Mouse (Mus musculus): ENCODE data around the gene Fbxo11. TPM values are rescaled to one million over a fixed set of nuclear protein-coding genes. Genes with fewer than 3 reads are reported as not detected.
A peak's percentile ranks its signal among the peaks of the same experiment; 100 is the strongest.
"Not testable (repeated sequence)": the region's sequence is repeated elsewhere in the genome, so short reads cannot be mapped to it uniquely, and the experiment has no call there.

Fbxo11 gene
- polyA plus RNA-seq, 1 experiment from 2014 or later = 18.0 TPM

- no peak overlapping the region for H3K4me3 ChIP-seq
- H3K27me3 ChIP-seq (ENCODE audit: low read depth, poor library complexity, severe bottlenecking) = no peaks in the 10 kb centered on the region
- no peak overlapping the region for H3K27ac ChIP-seq
- H3K36me3 ChIP-seq = peaks cover 98% of the 10 kb centered on the region
- DNase-seq (ENCODE audit: low spot score) = no peak
- H3K9me3 ChIP-seq (replicated peaks) = no peaks in the 10 kb centered on the region
- WGBS = 66% methylated on average over 4 of the region's 4 CpGs
- H3K4me1 ChIP-seq = no peaks in the 10 kb centered on the region
Observed at GRCm38 (mm10) chr17:87983313-87983712, 81.8 kb downstream of the Fbxo11 start.

GRCm38 (mm10) chr17:87982112-87982511, 83.0 kb downstream of the Fbxo11 start:
- Histone ChIP-seq H3K27ac (no peak overlapping the region), H3K9me3 (replicated peaks) (no peaks in the 10 kb centered on the region), H3K4me3 (no peak overlapping the region), H3K27me3 (ENCODE audit: low read depth, poor library complexity, severe bottlenecking) (no peaks in the 10 kb centered on the region), H3K4me1 (0 out of 2 replicates have a peak, but pooled peaks cover 3% of the 10 kb centered on the region), H3K36me3 (peaks cover 98% of the 10 kb centered on the region)
- DNase-seq (ENCODE audit: low spot score) = no peak
- 86% methylated on average over 3 of the region's 3 CpGs for WGBS

DNA sequence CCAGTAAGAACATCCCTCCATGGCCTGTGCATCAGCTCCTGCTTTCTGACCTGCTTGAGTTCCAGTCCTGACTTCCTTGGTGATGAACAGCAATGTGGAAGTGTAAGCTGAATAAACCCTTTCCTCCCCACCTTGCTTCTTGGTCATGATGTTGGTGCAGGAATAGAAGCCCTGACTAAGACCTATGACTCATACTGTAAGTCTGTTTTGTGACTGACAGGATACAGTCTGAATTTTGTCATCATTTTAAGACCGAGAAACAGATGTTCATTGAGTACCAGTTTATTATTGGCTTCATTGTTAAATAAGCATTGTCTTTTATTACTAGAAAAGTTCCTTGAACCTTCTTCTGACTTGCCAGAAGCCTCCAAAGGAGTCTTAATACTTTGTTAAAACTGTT, 85.4 kb downstream of the Fbxo11 start:
- not testable (repeated sequence) for H3K27ac ChIP-seq; H3K27me3 ChIP-seq (ENCODE audit: low read depth, poor library complexity, severe bottlenecking); DNase-seq (ENCODE audit: low spot score); H3K4me3 ChIP-seq; H3K9me3 ChIP-seq (replicated peaks)
- peaks cover 82% of the 10 kb centered on the region for H3K36me3 ChIP-seq
- 89% methylated on average over 1 of the region's 1 CpGs for WGBS
- peaks cover 11% of the 10 kb centered on the region for H3K4me1 ChIP-seq

- not testable (repeated sequence) for H3K27me3 ChIP-seq (ENCODE audit: low read depth, poor library complexity, severe bottlenecking); H3K27ac ChIP-seq; H3K9me3 ChIP-seq (replicated peaks); DNase-seq (ENCODE audit: low spot score)
- Histone ChIP-seq H3K4me1 (peaks cover 16% of the 10 kb centered on the region), H3K36me3 (peaks cover 55% of the 10 kb centered on the region), H3K4me3 (0 out of 2 replicates have a peak overlapping the region, but pooled peaks have one; percentile 100)
- WGBS = 86% methylated on average over 4 of the region's 4 CpGs
Observed at GRCm38 (mm10) chr17:87976927-87977326, 88.2 kb downstream of the Fbxo11 start.

DNA sequence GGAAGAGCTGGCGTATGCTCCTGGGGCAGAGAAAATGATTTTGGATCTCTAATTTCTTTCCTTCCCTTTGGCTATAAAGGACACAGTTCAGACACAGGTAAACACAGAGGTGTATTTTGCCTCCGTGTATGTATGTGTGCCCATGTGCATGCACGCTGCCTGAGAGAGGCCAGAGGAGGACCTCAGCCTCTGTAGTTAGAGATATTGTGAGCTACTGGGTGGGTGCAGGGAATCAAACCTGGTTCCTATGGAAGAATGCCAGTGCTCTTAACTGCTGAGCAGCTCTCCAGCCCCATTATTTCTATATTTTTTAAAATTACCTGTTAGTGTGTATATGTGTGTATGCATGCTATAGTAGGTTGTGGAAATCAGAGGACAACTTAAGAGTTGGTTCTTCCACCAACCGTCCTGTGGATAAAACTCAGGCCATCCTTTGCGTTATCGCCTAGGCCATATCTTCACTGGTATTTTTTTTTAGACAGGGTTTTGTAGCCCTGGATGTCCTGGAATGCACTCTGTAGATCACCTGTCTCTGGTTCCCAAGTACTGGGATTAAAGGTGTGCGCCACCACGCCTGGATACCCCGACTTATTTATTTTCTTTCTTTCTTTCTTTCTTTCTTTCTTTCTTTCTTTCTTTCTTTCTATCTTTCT, 88.8 kb downstream of the Fbxo11 start:
- 80% methylated on average over 9 of the region's 9 CpGs for WGBS
- DNase-seq (ENCODE audit: low spot score) = no peak
- H3K4me1 ChIP-seq = peaks cover 16% of the 10 kb centered on the region
- H3K27ac ChIP-seq = no peak overlapping the region
- no peaks in the 10 kb centered on the region for H3K9me3 ChIP-seq (replicated peaks)
- H3K27me3 ChIP-seq (ENCODE audit: low read depth, poor library complexity, severe bottlenecking) = no peaks in the 10 kb centered on the region
- H3K36me3 ChIP-seq = peaks cover 49% of the 10 kb centered on the region
- peak overlapping the region; percentile 100 for H3K4me3 ChIP-seq

DNA sequence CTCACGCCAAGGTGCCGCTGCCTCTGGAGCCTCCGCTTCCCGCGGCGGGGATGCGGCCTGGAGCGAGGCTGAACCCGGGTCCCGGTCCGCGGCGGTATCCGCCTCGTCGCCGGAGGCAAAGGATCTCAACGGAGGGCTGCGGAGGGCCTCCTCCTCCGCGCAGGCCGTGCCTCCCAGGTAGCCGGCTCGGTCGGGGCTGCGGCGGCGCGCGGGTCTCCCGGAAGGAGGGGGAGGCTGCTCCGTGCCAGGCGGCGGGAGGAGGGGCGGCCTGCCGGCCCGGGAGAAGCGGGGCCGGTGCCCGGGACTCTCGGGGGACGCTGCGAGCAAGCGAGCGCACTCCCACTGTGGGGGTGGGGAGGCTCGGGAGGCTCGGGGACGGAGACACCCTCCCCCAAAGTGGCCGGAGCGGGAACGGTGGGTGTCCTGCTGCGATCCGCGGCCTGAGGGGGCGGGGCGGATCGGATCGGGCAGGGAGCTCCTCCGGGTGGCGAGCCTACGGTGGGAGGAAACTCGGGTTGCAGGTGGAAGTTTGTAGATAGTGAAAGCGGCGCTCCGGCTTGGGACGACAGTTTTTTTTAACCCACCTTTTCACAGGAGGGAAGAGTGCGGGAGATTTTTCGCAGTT, 89.8 kb downstream of the Fbxo11 start:
- peaks cover 16% of the 10 kb centered on the region for H3K4me1 ChIP-seq
- DNase-seq (ENCODE audit: low spot score) = peak; percentile 75
- under 1% methylated on average over 63 of the region's 68 CpGs for WGBS

GRCm38 (mm10) chr17:87974629-87975228, 90.4 kb downstream of the Fbxo11 start, which contains the start of gene Msh6:
Gene Msh6 (plus strand): TSS chr17:87975062.
- H3K9me3 ChIP-seq (replicated peaks) = no peaks in the 10 kb centered on the region
- H3K4me3 ChIP-seq = peak within 1 kb of the TSS; percentile 100
- H3K27me3 ChIP-seq (ENCODE audit: low read depth, poor library complexity, severe bottlenecking) = no peaks in the 10 kb centered on the region
- H3K4me1 ChIP-seq = peaks cover 16% of the 10 kb centered on the region
- H3K27ac ChIP-seq = peak within 1 kb of the TSS; percentile 98
- H3K36me3 ChIP-seq = peaks cover 33% of the 10 kb centered on the region
- under 1% methylated on average over 63 of the region's 63 CpGs for WGBS
- DNase-seq (ENCODE audit: low spot score) = peak; percentile 93

More for the DNA sequence above, 89.8 kb downstream of the Fbxo11 start:
- Histone ChIP-seq H3K9me3 (replicated peaks) (no peaks in the 10 kb centered on the region), H3K4me3 (peak overlapping the region; percentile 100), H3K27me3 (ENCODE audit: low read depth, poor library complexity, severe bottlenecking) (no peaks in the 10 kb centered on the region), H3K36me3 (peaks cover 39% of the 10 kb centered on the region), H3K27ac (peak overlapping the region; percentile 98)

DNA sequence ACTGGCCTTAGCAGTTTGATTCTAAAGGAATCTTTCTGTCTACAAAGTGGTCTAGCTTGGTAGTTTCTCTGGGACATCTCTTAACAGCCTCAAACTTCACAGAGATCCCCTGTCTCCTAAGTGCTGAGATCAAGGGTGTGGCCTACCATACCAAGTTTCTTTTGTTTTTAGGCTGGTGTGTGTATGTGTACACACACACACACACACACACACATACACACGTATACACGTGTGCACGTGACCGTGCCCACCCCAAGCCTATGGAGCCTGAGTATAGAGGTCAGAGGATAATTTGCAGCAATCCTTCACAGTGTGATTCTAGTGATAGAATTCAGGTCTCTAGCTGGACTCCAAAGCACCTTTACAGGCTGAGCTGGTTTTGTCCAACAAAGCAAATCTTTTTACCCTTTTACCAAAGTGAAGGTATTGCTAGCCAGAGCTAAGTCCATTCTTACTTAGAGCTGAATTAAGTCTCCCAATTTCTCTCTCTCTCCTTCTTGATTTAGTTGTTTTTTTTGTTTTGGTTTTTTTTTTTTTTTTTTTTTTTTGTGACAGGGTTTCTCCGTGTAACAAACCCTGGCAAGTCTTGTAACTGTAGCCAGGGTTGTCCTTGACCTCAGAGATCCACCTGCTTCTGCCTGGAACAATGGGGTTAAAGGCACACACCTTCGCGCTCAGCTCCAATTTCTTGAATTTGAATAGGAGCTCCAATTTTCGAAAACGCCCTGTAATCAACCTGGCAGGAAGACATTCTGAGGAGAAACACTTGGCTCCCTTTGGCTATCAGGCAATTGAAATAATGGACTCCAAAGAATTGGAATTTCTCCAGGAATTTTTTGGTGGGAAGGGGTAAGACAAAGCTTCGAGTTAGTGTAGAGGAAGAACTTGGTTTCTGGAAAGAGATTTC, 91.6 kb downstream of the Fbxo11 start:
- H3K4me3 ChIP-seq = peak overlapping the region; percentile 100; the same call in 1 of the 2 replicates
- WGBS = 67% methylated on average over 10 of the region's 10 CpGs

GRCm38 (mm10) chr17:87972856-87973255, 92.2 kb downstream of the Fbxo11 start:
- Histone ChIP-seq H3K4me1 (peaks cover 16% of the 10 kb centered on the region), H3K9me3 (replicated peaks) (no peaks in the 10 kb centered on the region), H3K27ac (no peak overlapping the region), H3K27me3 (ENCODE audit: low read depth, poor library complexity, severe bottlenecking) (no peaks in the 10 kb centered on the region), H3K36me3 (peaks cover 16% of the 10 kb centered on the region), H3K4me3 (no peak overlapping the region)
- WGBS = 78% methylated on average over 5 of the region's 5 CpGs
- DNase-seq (ENCODE audit: low spot score) = no peak

More for the DNA sequence above, 91.6 kb downstream of the Fbxo11 start:
- no peak for DNase-seq (ENCODE audit: low spot score)
- peak overlapping the region; percentile 98; the same call in 1 of the 2 replicates for H3K27ac ChIP-seq
- H3K4me1 ChIP-seq = peaks cover 16% of the 10 kb centered on the region
- peaks cover 23% of the 10 kb centered on the region for H3K36me3 ChIP-seq
- H3K9me3 ChIP-seq (replicated peaks) = no peaks in the 10 kb centered on the region
- H3K27me3 ChIP-seq (ENCODE audit: low read depth, poor library complexity, severe bottlenecking) = no peaks in the 10 kb centered on the region

DNA sequence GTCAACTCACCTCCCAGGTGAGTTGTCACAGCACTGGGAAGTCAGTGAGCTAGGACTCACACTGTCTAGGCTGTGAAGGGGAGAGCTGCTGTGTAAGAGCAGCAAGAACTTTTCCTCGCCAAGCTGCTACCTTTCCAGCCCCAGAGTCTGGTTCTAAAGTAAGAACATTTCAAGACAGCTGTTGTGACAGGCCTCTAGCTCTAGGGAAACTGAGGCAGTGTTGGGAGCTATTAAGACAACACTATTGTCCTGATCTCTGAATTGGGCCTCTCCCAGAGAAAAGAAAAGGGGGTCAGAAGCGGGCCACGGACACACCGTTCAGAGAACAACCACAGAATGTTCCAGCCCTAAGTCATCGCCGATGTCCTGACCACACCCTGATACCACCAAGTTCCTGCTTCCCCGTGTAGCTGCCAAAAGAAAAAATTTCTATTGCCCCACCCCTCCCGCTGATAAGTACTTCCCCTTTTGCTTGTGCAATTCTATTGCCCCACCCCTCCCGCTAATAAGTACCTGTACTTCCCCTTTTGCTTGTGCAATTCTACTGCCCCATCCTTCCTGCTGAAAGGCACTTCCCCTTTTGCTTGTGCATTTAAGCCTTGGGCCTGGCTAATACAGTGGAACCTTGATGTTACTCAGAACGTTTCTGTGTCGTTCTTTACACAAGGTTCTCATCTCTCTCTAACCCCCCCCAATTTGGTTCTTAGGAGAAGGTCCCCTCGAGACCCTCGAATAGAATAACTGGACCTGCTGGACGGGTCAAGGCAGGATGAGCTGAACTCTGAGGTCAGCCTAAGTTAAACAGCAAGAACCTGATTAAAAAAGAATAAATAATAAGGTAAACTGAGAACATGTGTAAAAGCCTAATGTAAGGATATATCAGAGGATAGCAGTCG, 93.1 kb downstream of the Fbxo11 start:
- H3K36me3 ChIP-seq; H3K27ac ChIP-seq; H3K9me3 ChIP-seq (replicated peaks); H3K4me3 ChIP-seq; H3K27me3 ChIP-seq (ENCODE audit: low read depth, poor library complexity, severe bottlenecking); DNase-seq (ENCODE audit: low spot score): not testable (repeated sequence)
- WGBS = 89% methylated on average over 15 of the region's 15 CpGs
- H3K4me1 ChIP-seq = peaks cover 12% of the 10 kb centered on the region

- H3K27ac ChIP-seq; DNase-seq (ENCODE audit: low spot score); H3K36me3 ChIP-seq; H3K27me3 ChIP-seq (ENCODE audit: low read depth, poor library complexity, severe bottlenecking); H3K9me3 ChIP-seq (replicated peaks); H3K4me3 ChIP-seq; H3K4me1 ChIP-seq: not testable (repeated sequence)
- 41% methylated on average over 7 of the region's 8 CpGs for WGBS
Observed at GRCm38 (mm10) chr17:87968483-87968926, 96.6 kb downstream of the Fbxo11 start.

All from limb, embryonic 10.5 days (tissue).